Mouse (Mus musculus) neural tube, embryonic 13.5 days (tissue): ENCODE measurements around the gene Snx11. TPM values are rescaled to one million over a fixed set of nuclear protein-coding genes. Genes with fewer than 3 reads are reported as not detected.
A peak's percentile ranks its signal among the peaks of the same experiment; 100 is the strongest.

Experiments used
- ATAC-seq: fragments of 200-750 bp; cut with Nextera tagmentation; 2 replicates; pipeline ENCODE4 v1.8.0; 2017; ENCODE audit warnings: low read depth, mild to moderate bottlenecking, moderate TSS enrichment, moderate library complexity
- H3K27ac ChIP-seq: fragments of 300-500 bp; sonication (generic); replicated peaks from 2 replicates; pipeline ENCODE4 v1.5.1; 2015; ENCODE audit warnings: moderate library complexity, mild to moderate bottlenecking, inconsistent platforms
- H3K27me3 ChIP-seq: fragments of 300-500 bp; sonication (generic); 2 replicates; pipeline ENCODE4 v1.6.1; 2015; ENCODE audit warnings: mild to moderate bottlenecking, inconsistent platforms
- H3K36me3 ChIP-seq: fragments of 300-500 bp; sonication (generic); 2 replicates; pipeline ENCODE4 v1.6.1; 2015; ENCODE audit warnings: mild to moderate bottlenecking, inconsistent platforms
- H3K4me1 ChIP-seq: fragments of 300-500 bp; sonication (generic); replicated peaks from 2 replicates; pipeline ENCODE4 v1.6.1; 2015; ENCODE audit warnings: inconsistent platforms
- H3K4me2 ChIP-seq: fragments of 300-500 bp; sonication (generic); 2 replicates; pipeline ENCODE4 v1.6.1; 2015; ENCODE audit warnings: inconsistent platforms, mild to moderate bottlenecking, moderate library complexity
- H3K4me3 ChIP-seq: fragments of 300-500 bp; sonication (generic); 2 replicates; pipeline ENCODE4 v1.5.1; 2015; ENCODE audit warnings: mild to moderate bottlenecking, inconsistent platforms
- H3K9ac ChIP-seq: fragments of 300-500 bp; sonication (generic); 2 replicates; pipeline ENCODE4 v1.6.1; 2015; ENCODE audit warnings: moderate library complexity, mild to moderate bottlenecking, inconsistent platforms
- H3K9me3 ChIP-seq: fragments of 300-500 bp; sonication (generic); 2 replicates; pipeline ENCODE4 v1.6.1; 2016; ENCODE audit warnings: inconsistent platforms
- WGBS: fragments of 180-500 bp; shearing (Covaris S2); methylation state at CpG from one replicate; pipeline ENCODE4 v1.1.7; 2015; 5-methylcytosine and 5-hydroxymethylcytosine counted together
- polyA plus RNA-seq: library from polyadenylated mRNA; unstranded; fragments of >200 nt; fragmentation: Nextera tagmentation; extraction: Ambion mirVana; gene quantifications from 2 replicates; pipeline ENCODE4 v1.2.1, GENCODE M21; 2015

Gene Snx11
- polyA plus RNA-seq = 78.0 and 84.2 TPM in 2 replicates

DNA sequence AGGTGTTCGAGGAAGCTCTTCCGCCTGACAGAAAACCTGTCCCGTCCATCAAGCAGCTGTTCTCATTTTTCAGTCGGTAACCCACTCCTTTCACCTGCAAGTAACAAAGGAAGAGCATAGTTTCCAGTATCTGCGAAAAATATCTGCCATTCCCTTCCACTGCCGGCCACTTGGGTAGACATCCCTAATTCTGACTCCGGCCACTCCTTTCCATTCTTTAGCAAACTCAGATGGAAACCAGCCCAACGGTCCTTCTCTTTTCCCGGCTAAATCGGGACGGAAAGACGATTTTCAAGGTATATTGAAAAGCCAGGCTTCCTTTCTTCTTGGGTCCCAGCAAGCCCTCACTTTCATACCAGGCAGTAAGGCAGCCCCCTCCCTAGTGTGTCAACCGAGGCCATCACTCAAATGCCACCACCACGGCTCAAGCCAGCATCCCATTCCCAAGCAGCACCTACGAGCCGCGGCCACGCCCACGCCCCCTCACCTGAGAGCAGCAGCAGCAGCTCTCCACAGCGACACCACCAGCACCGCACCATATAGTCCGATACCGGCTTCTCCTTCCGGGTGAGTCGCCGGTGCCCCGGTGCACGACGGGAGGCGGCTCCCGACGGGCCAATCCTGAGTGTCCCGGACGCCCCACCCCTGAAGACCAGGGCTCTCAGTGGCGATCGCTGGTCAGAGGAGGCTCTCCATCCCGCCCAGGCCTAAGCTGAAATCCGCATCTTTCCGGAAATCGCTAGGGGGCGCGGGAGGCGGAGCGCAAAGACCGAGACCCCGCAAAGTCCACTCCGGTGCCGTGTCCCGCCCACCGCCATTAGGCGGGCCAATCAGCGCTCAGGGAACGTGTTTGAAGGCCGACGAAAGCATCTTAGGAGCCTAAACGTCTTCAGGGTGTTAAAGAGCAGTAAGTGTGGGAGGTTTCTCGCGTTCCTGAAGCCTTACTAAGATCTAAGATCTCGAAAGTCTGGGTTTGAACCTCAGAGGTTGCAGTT, at the start of gene Snx11:
Gene Snx11, minus strand, starts transcription at position 592 of the 995 bp plus-strand sequence.
- Histone ChIP-seq H3K4me3 (peak within 1 kb of the TSS; percentile 59), H3K9ac (peak within 1 kb of the TSS; percentile 78), H3K36me3 (peaks cover 15% of the 10 kb centered on the region), H3K9me3 (no peaks in the 10 kb centered on the region), H3K4me2 (peak within 1 kb of the TSS; percentile 90), H3K27ac (peak within 1 kb of the TSS; percentile 90), H3K27me3 (no peaks in the 10 kb centered on the region), H3K4me1 (peaks cover 43% of the 10 kb centered on the region)
- peak; percentile 95 for ATAC-seq
- WGBS = 1% methylated on average over 59 of the region's 59 CpGs

DNA sequence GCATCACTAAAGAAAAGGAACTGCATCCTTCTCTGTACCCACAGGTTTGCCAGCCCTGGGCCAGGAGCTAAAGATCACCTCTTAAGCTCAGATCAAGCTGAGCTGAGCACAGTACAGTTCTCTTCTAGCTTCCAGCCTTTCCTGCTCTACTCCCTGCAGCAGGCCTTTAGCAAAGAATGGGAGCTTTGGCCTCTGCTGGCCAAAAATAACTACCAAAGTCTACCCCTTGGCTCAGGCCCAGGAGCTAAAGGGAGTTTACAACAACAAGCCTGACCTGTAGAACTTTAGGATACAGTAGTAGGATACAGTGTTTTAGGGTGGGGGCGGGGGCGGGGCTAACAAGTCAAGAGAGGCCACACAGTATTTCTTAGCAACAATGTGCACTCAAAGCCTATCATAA, 49.1 kb upstream of the Snx11 start:
- peak overlapping the region; percentile 76 for H3K9ac ChIP-seq
- H3K4me1 ChIP-seq = peaks cover 71% of the 10 kb centered on the region
- H3K4me3 ChIP-seq = peak overlapping the region; percentile 10; the same call in 1 of the 2 replicates
- H3K9me3 ChIP-seq = no peaks in the 10 kb centered on the region
- peaks cover 25% of the 10 kb centered on the region for H3K36me3 ChIP-seq
- ATAC-seq = no peak
- 73% methylated on average over 2 of the region's 2 CpGs for WGBS
- H3K27me3 ChIP-seq = no peaks in the 10 kb centered on the region
- peak overlapping the region; percentile 92; the same call in 1 of the 2 replicates for H3K27ac ChIP-seq
- H3K4me2 ChIP-seq = peak overlapping the region; percentile 97

DNA sequence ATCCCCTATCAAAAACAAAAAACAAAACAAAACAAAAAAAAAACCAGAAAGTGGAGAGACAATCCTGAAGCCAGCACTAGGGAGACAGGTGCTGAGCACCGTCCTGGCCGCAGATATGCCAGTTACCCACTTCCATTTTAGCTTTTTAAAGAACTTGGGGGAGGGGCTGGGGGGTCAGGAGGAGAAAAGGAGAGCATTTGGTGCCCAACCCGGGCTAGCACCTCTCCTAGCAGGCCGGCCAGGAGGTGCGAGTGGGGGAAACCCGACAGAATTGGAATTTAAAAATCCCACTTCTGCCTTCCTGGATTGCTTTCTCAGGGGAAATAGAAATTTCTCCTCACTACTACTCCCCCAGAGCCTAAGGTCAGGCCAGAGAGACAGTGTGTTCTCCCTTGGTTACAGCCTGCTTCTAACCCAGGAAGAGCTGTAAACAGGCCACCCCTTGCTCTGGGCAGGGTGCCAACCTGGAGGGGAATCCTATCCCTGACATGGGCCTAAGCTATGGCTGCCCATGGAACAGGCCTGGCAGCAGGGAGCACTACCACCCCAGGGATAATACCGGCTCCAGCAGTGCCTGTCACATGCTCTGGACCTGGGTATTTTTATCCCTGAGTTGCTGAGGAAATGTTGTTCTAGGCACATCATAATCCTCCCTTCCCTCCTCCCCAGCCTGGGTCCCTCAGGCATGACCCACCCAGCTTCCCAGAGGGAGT, 47.6 kb upstream of the Snx11 start:
- Histone ChIP-seq H3K9ac (peak overlapping the region; percentile 76), H3K36me3 (peaks cover 41% of the 10 kb centered on the region), H3K9me3 (no peaks in the 10 kb centered on the region), H3K27me3 (no peaks in the 10 kb centered on the region), H3K4me1 (peaks cover 66% of the 10 kb centered on the region), H3K4me3 (peak overlapping the region; percentile 57), H3K4me2 (peak overlapping the region; percentile 97), H3K27ac (peak overlapping the region; percentile 92)
- WGBS = 42% methylated on average over 7 of the region's 7 CpGs
- no peak for ATAC-seq

DNA sequence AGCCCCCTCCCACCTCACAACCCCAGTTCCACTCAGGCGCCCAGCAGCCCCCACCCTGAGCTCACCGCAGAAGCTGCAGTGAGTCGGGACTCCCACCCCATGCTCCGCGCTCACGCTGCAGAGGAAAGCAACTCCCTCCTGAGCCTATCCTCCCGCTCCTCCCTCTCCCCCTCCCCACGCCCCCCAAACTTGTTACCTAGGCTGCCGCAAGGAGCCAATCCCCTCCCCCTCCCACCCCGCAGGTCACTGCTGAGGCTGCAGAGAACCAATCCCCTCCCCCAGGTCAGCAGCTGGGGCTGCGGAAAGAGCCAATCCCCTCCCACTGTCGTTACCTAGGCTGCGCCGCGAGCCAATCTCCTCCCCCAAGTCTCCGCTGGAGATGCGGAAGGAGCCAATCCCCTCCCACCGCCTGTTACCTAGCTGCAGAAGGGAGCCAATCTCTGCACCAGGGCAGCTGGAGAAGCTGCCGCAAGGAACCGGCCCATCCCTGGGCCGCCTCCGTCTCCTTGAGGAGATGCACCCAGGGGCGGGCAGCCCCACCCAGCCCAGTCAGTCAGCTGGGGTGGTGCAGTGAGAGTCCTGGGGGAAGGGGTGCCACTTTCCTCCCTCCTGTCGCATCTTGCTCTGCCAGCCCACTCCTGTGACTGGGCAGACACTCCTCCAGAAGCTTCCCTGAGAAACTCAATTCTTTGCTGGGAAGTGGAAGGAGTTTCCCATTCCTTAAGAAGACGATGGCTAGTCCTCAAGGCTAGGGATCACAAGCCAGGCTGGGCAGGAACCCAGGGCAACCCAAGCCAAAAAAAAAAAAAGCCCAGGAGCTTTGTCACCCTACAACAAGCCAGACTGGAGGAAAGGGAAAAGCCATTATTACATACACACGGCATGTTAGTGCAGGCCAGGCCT, 46.8 kb upstream of the Snx11 start:
- under 1% methylated on average over 20 of the region's 26 CpGs for WGBS
- Histone ChIP-seq H3K9ac (peak overlapping the region; percentile 76), H3K27ac (peak overlapping the region; percentile 92), H3K27me3 (no peaks in the 10 kb centered on the region), H3K4me3 (peak overlapping the region; percentile 57), H3K36me3 (peaks cover 49% of the 10 kb centered on the region), H3K9me3 (no peaks in the 10 kb centered on the region), H3K4me1 (peaks cover 65% of the 10 kb centered on the region), H3K4me2 (peak overlapping the region; percentile 97)
- ATAC-seq = peak; percentile 91

DNA sequence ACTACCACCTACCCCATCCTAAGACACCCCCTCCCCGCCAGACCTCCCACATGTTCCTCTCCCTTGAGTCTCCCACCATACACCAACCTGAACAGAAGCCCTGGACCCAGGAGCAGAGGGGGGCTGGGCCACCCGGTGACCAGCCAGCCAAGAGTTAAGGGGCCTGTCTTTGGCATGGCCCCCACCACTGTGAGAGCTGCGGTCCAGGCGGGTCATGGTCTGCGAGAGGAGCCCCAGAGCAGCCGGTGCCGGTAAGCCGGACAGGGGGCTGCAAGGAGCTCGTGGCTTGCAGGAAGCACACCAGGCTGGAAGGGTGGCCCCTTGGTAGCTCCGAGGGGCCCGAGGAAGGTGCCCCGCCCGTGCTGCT, 46.1 kb upstream of the Snx11 start:
- peak overlapping the region; percentile 76 for H3K9ac ChIP-seq
- H3K4me1 ChIP-seq = peaks cover 59% of the 10 kb centered on the region
- WGBS = 11% methylated on average over 13 of the region's 13 CpGs
- H3K27ac ChIP-seq = peak overlapping the region; percentile 92
- H3K4me3 ChIP-seq = peak overlapping the region; percentile 57
- peak; percentile 54 for ATAC-seq
- H3K27me3 ChIP-seq = no peaks in the 10 kb centered on the region
- peaks cover 56% of the 10 kb centered on the region for H3K36me3 ChIP-seq
- H3K4me2 ChIP-seq = peak overlapping the region; percentile 97
- no peaks in the 10 kb centered on the region for H3K9me3 ChIP-seq

DNA sequence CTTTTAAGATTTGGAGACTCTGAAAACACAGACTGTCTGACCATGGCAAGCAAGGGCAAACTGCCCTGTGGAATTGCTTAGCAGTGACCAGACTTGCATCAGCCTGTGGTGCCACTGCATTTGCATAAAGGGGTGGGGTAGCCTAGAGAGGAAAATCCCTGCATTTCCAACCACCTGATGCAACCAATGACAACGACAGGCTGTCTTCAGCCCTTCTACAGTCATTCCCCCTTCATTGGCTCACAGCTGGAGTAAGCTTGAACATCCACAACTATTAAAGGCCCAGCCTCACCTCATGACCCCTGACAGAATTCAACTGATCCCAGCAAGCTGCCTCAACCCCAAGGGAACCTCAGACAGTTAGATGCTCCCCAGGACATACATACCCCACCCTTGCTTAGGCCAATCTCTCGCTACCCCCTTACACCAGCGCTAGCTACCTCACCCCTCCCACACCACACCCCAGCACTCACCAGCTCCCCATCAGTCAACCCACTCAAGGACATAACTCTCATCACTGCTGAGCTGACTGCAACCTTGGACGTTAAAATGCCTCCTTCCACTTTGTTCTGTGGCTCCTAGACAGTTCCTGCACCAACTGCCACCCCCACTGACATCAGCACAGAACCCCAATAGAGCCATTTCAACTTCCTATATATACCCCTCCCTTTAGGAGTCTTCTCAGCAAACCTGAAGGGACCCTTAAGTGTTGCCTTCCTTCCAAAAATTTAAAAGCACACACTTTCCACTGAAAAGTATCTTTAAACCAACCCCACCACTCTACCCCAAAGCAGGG, 45.5 kb upstream of the Snx11 start:
- peaks cover 61% of the 10 kb centered on the region for H3K36me3 ChIP-seq
- no peaks in the 10 kb centered on the region for H3K9me3 ChIP-seq
- H3K9ac ChIP-seq = peak overlapping the region; percentile 76
- peak overlapping the region; percentile 97 for H3K4me2 ChIP-seq
- 36% methylated on average over 4 of the region's 4 CpGs for WGBS
- no peak for ATAC-seq
- peak overlapping the region; percentile 57 for H3K4me3 ChIP-seq
- H3K27ac ChIP-seq = peak overlapping the region; percentile 92
- no peaks in the 10 kb centered on the region for H3K27me3 ChIP-seq
- peaks cover 54% of the 10 kb centered on the region for H3K4me1 ChIP-seq

DNA sequence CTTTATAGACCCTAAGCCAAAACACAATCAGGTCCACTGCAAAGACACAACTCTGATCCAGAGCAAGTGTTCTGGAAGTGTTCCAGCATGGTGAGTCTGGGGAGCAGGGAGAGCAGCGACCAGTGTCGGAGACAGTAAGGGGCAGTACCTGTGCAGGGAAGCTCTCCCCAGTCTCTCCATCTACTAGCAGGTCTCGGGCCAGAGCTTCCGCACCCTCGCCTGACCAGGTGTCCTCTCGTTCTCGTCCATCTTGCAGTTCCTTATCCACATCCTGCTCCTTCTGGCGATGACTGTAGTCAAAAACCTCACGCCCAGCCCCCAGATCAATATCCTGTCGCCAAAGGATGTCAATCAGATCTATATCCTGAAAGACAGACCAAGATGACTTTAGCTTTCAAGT, 44.6 kb upstream of the Snx11 start:
- H3K4me3 ChIP-seq = no peak overlapping the region
- no peaks in the 10 kb centered on the region for H3K27me3 ChIP-seq
- H3K9ac ChIP-seq = no peak overlapping the region
- H3K36me3 ChIP-seq = peaks cover 62% of the 10 kb centered on the region
- ATAC-seq = no peak
- H3K27ac ChIP-seq = no peak overlapping the region
- no peaks in the 10 kb centered on the region for H3K9me3 ChIP-seq
- H3K4me2 ChIP-seq = no peak overlapping the region
- peaks cover 44% of the 10 kb centered on the region for H3K4me1 ChIP-seq
- 93% methylated on average over 10 of the region's 10 CpGs for WGBS

DNA sequence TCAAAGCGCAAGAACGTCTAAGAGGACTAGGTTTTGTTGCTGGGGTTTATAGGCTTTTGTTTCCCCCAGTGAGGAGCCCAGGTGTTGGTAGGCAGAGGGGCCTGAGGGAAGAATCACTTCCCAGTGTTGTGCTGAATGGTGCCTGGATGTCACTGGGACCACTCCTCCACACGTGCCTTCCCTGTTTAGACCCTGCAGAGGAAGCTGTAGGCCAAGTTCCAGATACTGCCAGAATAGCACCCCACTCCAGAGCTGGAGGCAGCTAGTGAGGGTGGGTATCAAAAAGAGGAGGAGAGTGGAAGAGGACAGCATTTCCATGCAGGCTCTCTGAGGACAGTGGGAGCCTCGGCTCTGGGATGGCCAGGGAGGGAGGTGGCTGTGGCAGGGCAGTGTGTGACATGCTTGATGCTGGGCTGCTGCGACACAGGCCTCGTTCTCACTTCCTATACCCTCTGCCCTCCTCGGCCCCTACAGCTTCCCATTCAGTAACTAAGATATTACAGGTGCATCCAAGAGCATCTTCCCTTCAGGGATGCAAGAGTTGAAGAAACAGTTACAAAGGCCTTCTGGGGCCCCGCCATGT, 40.9 kb upstream of the Snx11 start:
- no peak for ATAC-seq
- H3K9me3 ChIP-seq = no peaks in the 10 kb centered on the region
- H3K27ac ChIP-seq = no peak overlapping the region
- peaks cover 81% of the 10 kb centered on the region for H3K36me3 ChIP-seq
- H3K4me2 ChIP-seq = no peak overlapping the region
- 80% methylated on average over 8 of the region's 8 CpGs for WGBS
- H3K9ac ChIP-seq = no peak overlapping the region
- no peak overlapping the region for H3K4me3 ChIP-seq
- H3K27me3 ChIP-seq = no peaks in the 10 kb centered on the region
- H3K4me1 ChIP-seq = peaks cover 9% of the 10 kb centered on the region

DNA sequence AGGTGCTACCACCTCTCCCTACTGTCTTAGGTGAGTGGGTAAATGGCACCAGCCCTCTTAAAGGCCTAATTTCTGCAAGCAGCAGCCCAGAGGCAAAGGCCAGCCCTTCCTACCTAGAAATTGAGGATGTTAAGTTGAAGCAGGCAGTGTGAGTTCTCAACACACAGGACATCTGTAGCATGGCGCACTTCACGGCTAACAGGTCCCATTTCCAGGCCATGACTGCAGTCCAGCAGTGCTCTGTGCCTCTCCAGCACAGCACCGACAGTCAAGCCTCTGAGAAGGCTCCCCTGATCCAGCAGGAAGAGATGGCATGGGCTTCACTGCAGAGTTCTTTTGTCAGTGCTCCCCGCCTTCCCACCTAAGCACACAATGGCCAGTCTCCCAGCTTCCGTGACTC, 39.6 kb upstream of the Snx11 start:
- H3K27ac ChIP-seq = no peak overlapping the region; the same call in 1 of the 2 replicates
- H3K4me3 ChIP-seq = no peak overlapping the region

DNA sequence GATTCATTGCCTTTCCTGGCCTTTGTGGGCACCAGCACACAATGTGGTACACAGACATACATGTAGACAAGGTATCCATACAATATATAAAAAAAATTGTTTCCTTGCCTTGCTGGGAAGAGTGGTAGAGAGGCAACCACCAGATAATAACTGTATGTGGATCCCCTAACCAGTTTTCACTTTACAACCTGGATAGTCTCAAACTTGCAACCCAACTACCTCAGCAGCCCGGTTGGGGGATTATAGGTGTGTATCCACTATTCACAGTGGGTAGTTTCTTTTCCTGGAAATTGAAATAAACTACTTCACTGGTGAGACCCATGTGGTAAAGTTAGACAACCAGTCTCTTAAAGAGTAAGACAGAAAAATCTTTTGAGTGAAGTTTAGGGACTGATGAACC, 39.1 kb upstream of the Snx11 start:
- WGBS = 87% methylated on average over 1 of the region's 1 CpGs
- no peak for ATAC-seq
- H3K27me3 ChIP-seq = no peaks in the 10 kb centered on the region

More for the DNA sequence above, 39.6 kb upstream of the Snx11 start:
- ATAC-seq = no peak
- no peaks in the 10 kb centered on the region for H3K27me3 ChIP-seq
- WGBS = 81% methylated on average over 5 of the region's 5 CpGs
- no peaks in the 10 kb centered on the region for H3K4me1 ChIP-seq
- H3K4me2 ChIP-seq = no peak overlapping the region
- H3K36me3 ChIP-seq = peaks cover 89% of the 10 kb centered on the region
- no peaks in the 10 kb centered on the region for H3K9me3 ChIP-seq
- no peak overlapping the region for H3K9ac ChIP-seq

More for the DNA sequence above, 39.1 kb upstream of the Snx11 start:
- Histone ChIP-seq H3K36me3 (peaks cover 89% of the 10 kb centered on the region), H3K9ac (no peak overlapping the region), H3K9me3 (no peaks in the 10 kb centered on the region), H3K4me1 (no peaks in the 10 kb centered on the region), H3K4me2 (no peak overlapping the region), H3K27ac (no peak overlapping the region), H3K4me3 (no peak overlapping the region)
